Mouse (Mus musculus): Measurements from ENCODE around the gene Itfg2.

- TF ChIP-seq ELF1 (IDR thresholded peaks at IDR 0.05; ENCODE audit: low read depth, low read length) (no peak), CHD2 (IDR thresholded peaks at IDR 0.05; ENCODE audit: low read length) (no peak), JUND (IDR thresholded peaks at IDR 0.05; ENCODE audit: low read depth, low read length) (no peak), POLR2A (IDR thresholded peaks at IDR 0.05; ENCODE audit: control insufficient read depth in 1 of 2, insufficient read depth in 1 of 2, low read depth in 1 of 2, low read length in 2 of 2, poor library complexity in 1 of 2) (no peak), GATA1 (IDR thresholded peaks at IDR 0.05; ENCODE audit: low read depth, low read length) (no peak), CTCF (IDR thresholded peaks at IDR 0.05 in 2 of 3, conservative IDR thresholded peaks at IDR 0.05 in 1 of 3; ENCODE audit: control insufficient read depth in 1 of 3, insufficient read depth in 1 of 3, low read depth in 2 of 3, low read length in 3 of 3, poor library complexity in 1 of 3, severe bottlenecking in 1 of 3) (no peak), KAT2A (conservative IDR thresholded peaks at IDR 0.05; ENCODE audit: low read depth, low read length) (no peak), SIN3A (IDR thresholded peaks at IDR 0.05; ENCODE audit: low read length) (no peak), UBTF (IDR thresholded peaks at IDR 0.05; ENCODE audit: borderline replicate concordance, insufficient read depth, low read depth, low read length) (no peak), E2F4 (IDR thresholded peaks at IDR 0.05; ENCODE audit: borderline replicate concordance, low read depth, low read length) (no peak), BHLHE40 (IDR thresholded peaks at IDR 0.05; ENCODE audit: borderline replicate concordance, low read depth, low read length) (no peak)
These were observed 22.3 kb upstream of the Itfg2 start for GRCm38 (mm10) chr6:128447063-128447462.

Data from MEL (cell line).